Mouse (Mus musculus) liver, postnatal 0 days (tissue): Measurements from ENCODE around the gene Aph1a. TPM values are rescaled to one million over a fixed set of nuclear protein-coding genes. Genes with fewer than 3 reads are reported as not detected.

Experiments used
- ATAC-seq: fragments of 200-750 bp; cut with Nextera tagmentation; 2 replicates; pipeline ENCODE4 v1.8.0; 2017; ENCODE audit warnings: mild to moderate bottlenecking, moderate library complexity
- DNase-seq: peaks from one replicate; pipeline ENCODE4 v3.0.0-alpha.2; 2016
- H3K27ac ChIP-seq: fragments of 300-500 bp; sonication (generic); 2 replicates; pipeline ENCODE4 v1.5.1; 2014; ENCODE audit warnings: antibody characterized with exemption, moderate library complexity, mild to moderate bottlenecking, low read depth
- H3K27me3 ChIP-seq: fragments of 300-500 bp; sonication (generic); 2 replicates; pipeline ENCODE4 v1.6.1; 2014; ENCODE audit warnings: low read length, control low read depth, mixed read lengths; ENCODE audit not compliant: insufficient read depth
- H3K36me3 ChIP-seq: fragments of 300-500 bp; sonication (generic); replicated peaks from 2 replicates; pipeline ENCODE4 v1.6.1; 2014; ENCODE audit warnings: mild to moderate bottlenecking, control low read depth, low read length, moderate library complexity, mixed read lengths; ENCODE audit not compliant: insufficient read depth
- H3K4me1 ChIP-seq: fragments of 300-500 bp; sonication (generic); 2 replicates; pipeline ENCODE4 v1.6.1; 2014; ENCODE audit warnings: antibody characterized with exemption, mild to moderate bottlenecking, control low read depth; ENCODE audit not compliant: insufficient read depth
- H3K4me2 ChIP-seq: fragments of 300-500 bp; sonication (generic); 2 replicates; pipeline ENCODE4 v1.6.1; 2014; ENCODE audit warnings: low read depth, mild to moderate bottlenecking, low read length, moderate library complexity, mixed read lengths
- H3K4me3 ChIP-seq: fragments of 300-500 bp; sonication (generic); 2 replicates; pipeline ENCODE4 v1.5.1; 2014; ENCODE audit warnings: low read depth, low read length
- H3K9ac ChIP-seq: fragments of 300-500 bp; sonication (generic); replicated peaks from 2 replicates; pipeline ENCODE4 v1.6.1; 2014; ENCODE audit warnings: mild to moderate bottlenecking, moderate library complexity
- H3K9me3 ChIP-seq: fragments of 300-500 bp; sonication (generic); 2 replicates; pipeline ENCODE4 v1.6.1; 2016; ENCODE audit warnings: mild to moderate bottlenecking, control low read depth, low read length, mixed read lengths
- CTCF ChIP-seq: sonication (generic); IDR thresholded peaks from 2 replicates; pipeline ENCODE4 v1.5.1; 2016; ENCODE audit warnings: antibody characterized with exemption, low read depth
- EP300 ChIP-seq: IDR thresholded peaks from 2 replicates; pipeline ENCODE4 v1.6.1; 2016; ENCODE audit warnings: antibody characterized with exemption, low read depth, mild to moderate bottlenecking
- WGBS: fragments of 180-500 bp; shearing (Covaris S2); extraction: QIAGEN DNeasy Blood & Tissue Kit; methylation state at CpG from one replicate; pipeline ENCODE4 v1.1.7; 2014; ENCODE audit not compliant: insufficient replicate concordance; 5-methylcytosine and 5-hydroxymethylcytosine counted together
- polyA plus RNA-seq: library from polyadenylated mRNA; unstranded; fragments of >200 nt; fragmentation: Nextera tagmentation; extraction: Ambion mirVana; gene quantifications from 2 replicates; pipeline ENCODE4 v1.2.1, GENCODE M21; 2015

The Aph1a gene
- polyA plus RNA-seq, 1 experiment from 2014 or later: 22.9 TPM

DNA sequence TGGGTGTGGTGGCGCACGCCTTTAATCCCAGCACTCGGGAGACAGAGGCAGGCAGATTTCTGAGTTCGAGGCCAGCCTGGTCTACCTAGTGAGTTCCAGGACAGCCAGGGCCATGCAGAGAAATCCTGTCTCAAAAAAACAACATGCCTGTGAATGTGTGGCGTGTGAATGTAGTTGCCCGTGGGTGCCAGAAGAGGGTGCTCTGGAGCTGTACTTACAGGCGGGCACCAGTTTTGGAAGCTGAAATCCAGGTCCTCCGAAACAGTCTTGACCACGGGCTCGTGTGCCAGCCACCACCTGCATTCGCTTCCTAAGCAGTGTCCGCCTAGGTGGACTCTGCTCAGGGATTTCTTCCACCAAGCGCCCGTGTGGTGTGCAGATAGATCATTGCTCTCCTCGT, 45.1 kb downstream of the Aph1a start:
- no peak for ATAC-seq
- H3K4me2 ChIP-seq: no peak overlapping the region
- H3K36me3 ChIP-seq: peaks cover 81% of the 10 kb centered on the region
- no peak overlapping the region for H3K9ac ChIP-seq
- peak; percentile 51 for DNase-seq
- no peak overlapping the region for H3K27ac ChIP-seq
- no peak overlapping the region for H3K4me3 ChIP-seq
- TF ChIP-seq EP300 (no peak), CTCF (peak; percentile 72)
- no peaks in the 10 kb centered on the region for H3K4me1 ChIP-seq
- no peaks in the 10 kb centered on the region for H3K27me3 ChIP-seq
- 89% methylated on average over 15 of the region's 15 CpGs for WGBS
- H3K9me3 ChIP-seq: no peaks in the 10 kb centered on the region

DNA sequence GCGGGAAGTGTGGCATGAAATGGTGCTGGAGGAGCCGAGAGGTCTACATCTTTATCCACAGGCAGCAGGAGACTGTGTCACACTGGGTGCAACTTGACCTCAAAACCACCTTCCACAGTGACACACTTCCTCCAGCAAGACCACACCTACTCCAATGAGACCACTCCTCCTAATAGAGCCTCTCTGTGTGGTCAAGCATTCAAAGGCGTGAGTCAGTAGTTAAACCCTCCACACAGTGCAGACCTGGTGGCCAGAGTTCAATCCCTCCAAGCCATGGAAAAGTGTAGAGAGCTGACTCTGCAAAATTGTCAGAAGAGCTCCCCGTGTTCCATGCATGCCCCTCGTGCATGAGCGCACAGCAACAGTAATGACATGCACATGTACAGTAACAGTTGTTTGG, 49.0 kb downstream of the Aph1a start:
- 83% methylated on average over 6 of the region's 6 CpGs for WGBS
- H3K36me3 ChIP-seq: peaks cover 73% of the 10 kb centered on the region
- H3K4me2 ChIP-seq: no peak overlapping the region

DNA sequence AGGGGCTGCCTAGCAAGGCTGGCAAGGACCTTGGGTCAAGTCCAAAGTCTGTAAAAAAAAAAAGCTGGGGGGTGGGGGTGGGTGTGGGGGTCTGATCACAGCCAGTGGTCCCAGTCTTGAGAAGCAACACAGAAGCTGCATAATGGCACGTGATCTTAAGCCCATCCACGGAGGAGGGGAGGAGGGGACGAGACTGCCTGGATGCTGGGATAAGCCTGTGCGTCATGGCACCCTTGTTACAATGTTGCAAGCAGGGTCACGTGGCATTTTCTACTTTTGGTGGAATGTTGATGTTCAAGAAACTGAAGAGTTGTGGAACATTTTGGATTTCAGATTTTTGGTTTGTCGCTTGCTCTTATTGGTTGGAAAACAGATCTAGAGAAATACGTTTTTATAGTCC, 49.5 kb downstream of the Aph1a start:
- Histone ChIP-seq H3K27ac (no peak overlapping the region), H3K4me1 (no peaks in the 10 kb centered on the region), H3K27me3 (no peaks in the 10 kb centered on the region), H3K9me3 (no peaks in the 10 kb centered on the region), H3K9ac (no peak overlapping the region), H3K4me2 (no peak overlapping the region), H3K36me3 (peaks cover 68% of the 10 kb centered on the region), H3K4me3 (no peak overlapping the region)
- DNase-seq (no peak), ATAC-seq (no peak)
- 92% methylated on average over 7 of the region's 7 CpGs for WGBS
- TF ChIP-seq CTCF: no peak
- no peak for TF ChIP-seq EP300

More for the DNA sequence above, 49.0 kb downstream of the Aph1a start:
- no peak for TF ChIP-seq CTCF
- no peak for TF ChIP-seq EP300
- Histone ChIP-seq H3K9me3 (no peaks in the 10 kb centered on the region), H3K27me3 (no peaks in the 10 kb centered on the region), H3K4me1 (no peaks in the 10 kb centered on the region), H3K9ac (no peak overlapping the region), H3K4me3 (no peak overlapping the region), H3K27ac (no peak overlapping the region)
- ATAC-seq (0 out of 2 replicates have a peak, but pooled peaks have one; percentile 7), DNase-seq (no peak)

DNA sequence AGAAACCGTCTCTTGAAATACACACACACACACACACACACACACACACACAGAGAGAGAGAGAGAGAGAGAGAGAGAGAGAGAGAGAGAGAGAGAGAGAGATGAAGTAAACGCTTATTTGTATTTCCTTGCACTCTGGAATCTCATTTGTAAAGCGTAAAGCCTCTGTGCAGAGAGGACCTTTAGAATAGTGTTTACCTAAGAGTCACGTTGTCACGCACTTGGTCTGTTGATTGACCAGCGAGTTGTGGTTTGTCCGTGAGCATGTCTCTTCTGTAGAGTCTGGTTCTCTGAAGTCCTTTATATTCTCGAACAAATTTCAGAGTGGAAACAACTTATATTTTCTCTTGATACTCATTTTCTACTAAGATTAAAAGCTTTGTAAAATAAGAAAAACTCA, 51.0 kb downstream of the Aph1a start:
- H3K4me2 ChIP-seq: no peak overlapping the region
- no peak overlapping the region for H3K4me3 ChIP-seq
- no peak overlapping the region for H3K9ac ChIP-seq
- no peaks in the 10 kb centered on the region for H3K27me3 ChIP-seq
- DNase-seq (no peak), ATAC-seq (peak; percentile 55)
- H3K27ac ChIP-seq: no peak overlapping the region
- WGBS: 69% methylated on average over 8 of the region's 8 CpGs
- H3K4me1 ChIP-seq: no peaks in the 10 kb centered on the region
- TF ChIP-seq EP300: no peak
- no peak for TF ChIP-seq CTCF
- peaks cover 55% of the 10 kb centered on the region for H3K36me3 ChIP-seq
- no peaks in the 10 kb centered on the region for H3K9me3 ChIP-seq

DNA sequence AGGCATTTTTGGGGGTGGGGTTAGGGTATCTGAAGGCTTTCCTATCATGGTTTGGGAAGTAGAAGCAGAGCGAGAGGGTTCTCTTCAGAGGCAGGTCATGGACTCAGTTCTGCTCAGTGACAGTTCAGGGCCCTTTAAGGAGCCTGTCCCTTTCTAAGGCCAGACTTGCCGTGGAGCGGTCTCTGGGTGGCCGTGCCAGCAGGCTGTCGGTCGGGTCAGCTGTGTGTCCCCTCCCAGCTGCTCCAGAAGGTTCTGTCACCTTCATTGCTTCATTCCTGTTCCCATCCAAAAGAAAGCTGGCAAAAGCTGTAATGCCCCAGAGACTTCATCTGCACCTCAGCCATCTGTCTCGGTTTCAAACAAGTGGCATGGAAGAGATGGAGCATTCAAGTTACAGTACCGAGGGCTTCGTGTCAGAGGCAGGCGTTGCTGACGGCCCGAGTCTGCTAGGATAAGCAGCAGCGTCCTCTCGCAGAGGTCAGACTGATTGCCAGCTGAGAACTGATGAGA, 52.0 kb downstream of the Aph1a start:
- TF ChIP-seq EP300 (no peak), CTCF (no peak)
- no peak for DNase-seq
- ATAC-seq: no peak
- H3K27ac ChIP-seq: no peak overlapping the region
- no peak overlapping the region for H3K4me3 ChIP-seq
- H3K4me1 ChIP-seq: no peaks in the 10 kb centered on the region
- H3K9me3 ChIP-seq: no peaks in the 10 kb centered on the region
- H3K27me3 ChIP-seq: no peaks in the 10 kb centered on the region
- H3K4me2 ChIP-seq: no peak overlapping the region
- 90% methylated on average over 14 of the region's 14 CpGs for WGBS
- no peak overlapping the region for H3K9ac ChIP-seq
- H3K36me3 ChIP-seq: peaks cover 45% of the 10 kb centered on the region

Other genes starting within 250 kb of the Aph1a start
- gene Mcl1, start 235.2 kb upstream of the Aph1a start, polyA plus RNA-seq: 36.2 and 38.2 TPM in 2 replicates
- 2.5 and 2.6 TPM in 2 replicates for gene Adamtsl4, start 206.1 kb upstream of the Aph1a start, polyA plus RNA-seq
- 81.2 and 90.1 TPM in 2 replicates for gene Ecm1, start 154.4 kb upstream of the Aph1a start, polyA plus RNA-seq
- 16.4 and 21.0 TPM in 2 replicates for gene Tars2, start 133.8 kb upstream of the Aph1a start, polyA plus RNA-seq
- 7.1 and 8.2 TPM in 2 replicates for gene Rprd2, start 75.1 kb upstream of the Aph1a start, polyA plus RNA-seq
- 11.2 and 12.0 TPM in 2 replicates for gene Prpf3, start 38.1 kb upstream of the Aph1a start, polyA plus RNA-seq
- gene Mrps21, start 22.4 kb upstream of the Aph1a start, polyA plus RNA-seq: 145 and 157 TPM in 2 replicates
- gene Ciart, start 11.7 kb upstream of the Aph1a start, polyA plus RNA-seq: 0.77 and 1.00 TPM in 2 replicates
- 7.6 and 7.9 TPM in 2 replicates for gene BC028528, start 2.0 kb upstream of the Aph1a start, polyA plus RNA-seq
- 15.2 and 17.3 TPM in 2 replicates for gene Car14, start 10.7 kb downstream of the Aph1a start, polyA plus RNA-seq
- 92.0 and 98.4 TPM in 2 replicates for gene Anp32e, start 35.3 kb downstream of the Aph1a start, polyA plus RNA-seq
- gene Plekho1, start 102.0 kb downstream of the Aph1a start, polyA plus RNA-seq: 10.7 and 11.7 TPM in 2 replicates
- gene Vps45, start 164.5 kb downstream of the Aph1a start, polyA plus RNA-seq: 11.3 and 12.5 TPM in 2 replicates
- gene Otud7b, start 210.6 kb downstream of the Aph1a start, polyA plus RNA-seq: 7.4 and 7.9 TPM in 2 replicates